Mouse (Mus musculus): ENCODE results near the gene Cdkal1.

DNA sequence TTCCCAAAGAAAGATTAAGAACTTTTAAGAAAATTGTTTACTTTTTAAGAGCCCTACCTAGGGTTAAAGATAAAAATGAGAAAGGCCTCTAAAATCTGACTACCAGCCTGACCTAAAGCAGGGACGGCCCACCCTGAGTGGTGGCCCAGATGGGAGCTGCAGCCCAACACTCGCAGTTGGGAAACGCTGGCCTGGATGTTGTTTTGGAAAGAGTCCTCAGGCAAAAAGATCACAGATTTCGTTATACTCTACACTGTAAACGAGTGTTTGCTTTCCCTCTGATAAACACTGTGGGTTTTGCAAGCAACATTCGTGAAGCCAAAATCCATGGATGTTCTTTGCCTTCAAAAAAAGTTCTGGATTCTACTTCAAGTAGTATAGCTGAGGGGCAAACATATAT, 202.7 kb downstream of the Cdkal1 start:
- TF ChIP-seq GATA1 (IDR thresholded peaks at IDR 0.05; ENCODE audit: borderline replicate concordance, low read length) (no peak), FLI1 (IDR thresholded peaks at IDR 0.05; ENCODE audit: low read length) (no peak)

All from megakaryocyte, embryonic 14.5 days (primary cell).